Mouse (Mus musculus) spleen, postnatal 4 days (tissue): Measurements from ENCODE around the gene 6030468B19Rik.
A peak's percentile ranks its signal among the peaks of the same experiment; 100 is the strongest.
"Not testable (repeated sequence)": the region's sequence is repeated elsewhere in the genome, so short reads cannot be mapped to it uniquely, and the experiment has no call there.

Source experiments
- DNase-seq, 2 experiments: peaks; one replicate each; pipeline ENCODE4 v3.0.0; 2022; ENCODE audit warnings: low spot score in 2 of 2

6030468B19Rik gene

GRCm38 (mm10) chr11:117828149-117828887 lies 30.9 kb downstream of the 6030468B19Rik start:
- DNase-seq = peak; percentile 79 to 91

GRCm38 (mm10) chr11:117828888-117829604 lies 31.6 kb downstream of the 6030468B19Rik start:
- DNase-seq = peak in 1 of 2 experiments; percentile 70

DNA sequence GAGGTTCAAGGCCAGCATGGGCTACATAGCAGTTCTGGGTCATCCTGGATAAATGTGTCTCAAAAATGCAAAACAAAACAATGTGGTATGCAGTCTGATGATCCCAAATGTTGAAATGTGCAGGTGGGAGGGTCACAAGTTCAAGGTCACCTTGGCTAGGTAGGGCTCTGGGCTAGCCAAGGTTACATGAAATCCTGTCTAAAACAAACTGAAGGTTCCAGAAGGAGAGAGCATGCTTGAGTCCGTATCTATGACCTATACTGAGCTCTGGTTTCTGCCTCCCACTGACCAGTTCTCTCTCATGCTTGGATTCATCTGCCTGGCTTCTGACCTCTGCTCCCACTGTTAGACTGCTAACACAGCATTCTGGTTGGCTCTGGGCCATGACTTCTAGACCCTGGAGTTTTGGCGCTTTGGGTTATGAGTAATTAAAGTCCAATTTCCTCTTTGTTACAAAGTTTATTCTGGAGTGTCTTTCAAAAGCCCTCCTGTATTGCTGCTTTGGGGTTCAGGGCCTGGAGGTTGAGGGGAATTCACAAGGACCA lies 32.3 kb downstream of the 6030468B19Rik start:
- DNase-seq = no peak

- peak; percentile 82 to 87 for DNase-seq
These were observed 32.9 kb downstream of the 6030468B19Rik start for GRCm38 (mm10) chr11:117830401-117830800.

DNA sequence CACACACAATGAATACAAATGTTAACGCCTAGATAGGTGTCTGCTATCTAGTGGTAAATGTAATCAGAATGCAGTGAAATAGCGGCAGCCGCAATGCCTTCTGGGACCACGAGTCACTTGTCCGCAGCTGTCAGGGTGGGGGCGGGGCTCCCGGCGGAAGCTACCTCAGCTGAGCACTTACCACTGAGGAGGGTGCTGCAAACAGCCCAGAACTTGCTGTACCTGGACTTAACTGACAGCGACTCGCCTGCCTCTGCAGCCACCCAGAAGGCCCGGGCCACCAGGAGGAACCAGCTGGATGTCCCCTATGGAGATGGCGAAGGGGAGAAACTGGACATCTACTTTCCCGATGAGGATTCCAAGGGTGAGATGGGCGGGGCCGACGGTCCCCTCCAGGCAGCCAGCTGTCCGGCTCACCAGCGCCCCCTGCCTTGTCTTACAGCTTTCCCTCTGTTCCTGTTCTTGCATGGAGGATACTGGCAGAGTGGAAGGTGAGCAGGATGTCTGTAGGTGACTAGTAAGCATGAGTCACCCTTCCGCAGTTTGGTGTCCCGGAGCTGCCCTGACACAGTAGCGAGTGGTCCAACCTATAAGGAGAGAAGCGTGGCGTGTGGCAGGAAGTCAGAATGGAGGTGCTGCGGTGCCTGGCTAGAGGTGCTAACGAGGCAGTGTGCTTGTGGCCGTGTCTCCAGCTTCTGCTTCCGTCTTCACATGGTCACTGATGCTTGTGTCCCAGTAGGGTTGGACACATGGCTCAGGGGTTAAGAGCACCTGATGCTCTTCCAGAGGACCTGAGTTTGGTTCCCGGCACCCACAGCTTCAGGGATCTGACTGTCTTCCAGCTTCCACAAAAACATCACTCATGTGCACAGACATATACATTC lies 34.9 kb downstream of the 6030468B19Rik start:
- peak; percentile 91 to 98 for DNase-seq

DNA sequence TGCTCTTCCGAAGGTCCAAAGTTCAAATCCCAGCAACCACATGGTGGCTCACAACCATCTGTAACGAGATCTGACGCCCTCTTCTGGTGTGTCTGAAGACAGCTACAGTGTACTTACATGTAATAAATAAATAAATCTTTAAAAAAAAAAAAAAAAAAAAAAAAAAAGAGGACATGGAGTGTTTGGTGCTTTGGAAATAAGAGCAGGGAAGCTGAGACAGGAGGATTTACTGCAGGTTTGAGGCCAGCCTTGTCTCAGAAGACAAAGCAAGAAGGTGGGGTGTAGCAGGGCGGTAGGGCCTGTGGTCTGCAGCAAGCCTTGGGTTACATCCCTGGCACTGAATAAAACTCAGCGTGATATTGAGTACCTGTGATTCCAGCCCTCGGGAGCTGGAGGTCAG lies 36.0 kb downstream of the 6030468B19Rik start:
- DNase-seq = not testable (repeated sequence)

GRCm38 (mm10) chr11:117834086-117834485 lies 36.6 kb downstream of the 6030468B19Rik start:
- no peak for DNase-seq

DNA sequence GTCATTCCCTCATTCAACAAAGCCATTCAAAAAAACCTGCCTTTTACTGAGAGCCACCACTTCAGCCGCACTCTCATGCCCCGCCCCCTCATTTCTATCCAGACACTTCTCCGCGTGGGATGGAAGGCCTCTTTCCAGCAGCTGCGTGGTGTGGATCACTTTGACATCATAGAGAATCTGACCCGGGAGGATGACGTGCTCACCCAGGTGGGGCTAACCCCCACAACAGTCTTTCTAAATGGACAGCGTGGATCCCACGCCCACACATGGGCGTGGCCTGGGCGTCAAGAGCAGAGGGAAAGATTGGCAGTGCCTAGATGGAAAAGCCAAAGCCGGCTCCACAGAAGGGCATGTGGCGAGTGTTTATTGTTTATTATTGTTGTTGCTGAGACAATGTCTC lies 38.8 kb downstream of the 6030468B19Rik start:
- peak; percentile 63 to 74 for DNase-seq

- peak; percentile 81 to 85 for DNase-seq
These were observed 41.1 kb downstream of the 6030468B19Rik start for GRCm38 (mm10) chr11:117838572-117838971.

- DNase-seq = no peak
These were observed 41.6 kb downstream of the 6030468B19Rik start for GRCm38 (mm10) chr11:117839021-117839420.

GRCm38 (mm10) chr11:117840910-117841309 lies 43.5 kb downstream of the 6030468B19Rik start:
- DNase-seq = no peak

GRCm38 (mm10) chr11:117843434-117843833 lies 46.0 kb downstream of the 6030468B19Rik start:
- DNase-seq = no peak

DNA sequence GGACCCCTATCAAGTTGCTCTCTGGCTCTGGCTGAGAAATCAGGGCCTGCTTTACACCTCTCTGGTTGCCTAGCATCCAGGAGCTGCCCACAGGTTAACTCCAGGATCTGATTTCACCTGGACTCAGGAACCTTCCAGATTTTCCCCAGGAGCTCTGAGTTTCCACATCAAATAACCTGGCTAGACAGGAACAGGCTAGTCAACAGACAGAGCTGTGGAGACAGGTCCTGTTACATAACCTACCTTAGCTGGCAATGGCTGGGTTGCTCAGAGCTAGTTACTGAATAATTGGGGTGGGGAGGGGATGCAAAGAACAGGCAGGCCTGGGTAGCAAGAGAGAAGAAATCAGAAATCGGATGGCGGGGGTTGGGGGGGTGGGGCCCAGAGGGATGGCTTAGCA lies 47.5 kb downstream of the 6030468B19Rik start:
- no peak for DNase-seq

GRCm38 (mm10) chr11:117845651-117846050 lies 48.2 kb downstream of the 6030468B19Rik start:
- DNase-seq = no peak

- no peak for DNase-seq
These were observed 49.2 kb downstream of the 6030468B19Rik start for GRCm38 (mm10) chr11:117846640-117847039.

GRCm38 (mm10) chr11:117847593-117848215 lies 50.2 kb downstream of the 6030468B19Rik start:
- no peak for DNase-seq

- DNase-seq = peak; percentile 53 to 80
These were observed 51.0 kb downstream of the 6030468B19Rik start for GRCm38 (mm10) chr11:117848271-117848984.

GRCm38 (mm10) chr11:117848985-117849671 lies 51.7 kb downstream of the 6030468B19Rik start, which contains the start of gene Birc5:
Birc5 (plus strand) TSS chr11:117849251.
- DNase-seq = peak; percentile 98 to 99

- no peak for DNase-seq
These were observed 55.4 kb downstream of the 6030468B19Rik start for GRCm38 (mm10) chr11:117852875-117853274.

DNA sequence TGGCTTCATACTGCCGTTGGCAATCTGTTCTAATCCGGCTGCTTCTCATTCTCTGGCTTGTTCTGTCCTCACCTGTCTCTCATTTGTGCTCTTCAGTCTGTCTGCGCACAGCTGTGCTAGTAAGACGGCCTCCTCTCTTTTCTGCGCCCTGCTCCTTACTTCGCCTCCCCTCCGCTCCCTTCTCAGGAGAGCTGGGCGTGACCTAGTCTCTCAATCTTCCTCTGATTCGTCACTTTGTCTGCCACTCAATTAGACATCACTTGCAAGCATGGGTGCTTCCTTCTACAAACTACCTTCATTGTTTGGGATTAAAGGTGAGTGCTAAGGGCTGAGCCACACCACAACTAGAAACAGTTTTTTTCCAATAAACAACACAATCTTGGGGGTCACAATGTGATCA lies 56.8 kb downstream of the 6030468B19Rik start:
- DNase-seq = no peak
